Mouse (Mus musculus) embryonic stem cell, embryonic (primary cell): ENCODE results near the gene Lgr4.
"Not testable (repeated sequence)": the region's sequence is repeated elsewhere in the genome, so short reads cannot be mapped to it uniquely, and the experiment has no call there.

ENCODE experiments used
- CTCF ChIA-PET, 4 experiments: fragments of 300-600 bp in 2 of 4; fragments of 350-600 bp in 2 of 4; sonication (Branson Sonifier 250); formaldehyde crosslinking; loops; one replicate each; lab custom pipeline; 2022; ENCODE audit warnings: inconsistent platforms in 2 of 4; lab: Charles Lee
- POLR2A ChIA-PET, 4 experiments: fragments of 300-600 bp in 2 of 4; fragments of 350-600 bp in 2 of 4; sonication (Branson Sonifier 250); formaldehyde crosslinking; loops; one replicate each; lab custom pipeline; 2022; ENCODE audit warnings: antibody characterized with exemption in 4 of 4, inconsistent platforms in 1 of 4; lab: Charles Lee

The Lgr4 gene

DNA sequence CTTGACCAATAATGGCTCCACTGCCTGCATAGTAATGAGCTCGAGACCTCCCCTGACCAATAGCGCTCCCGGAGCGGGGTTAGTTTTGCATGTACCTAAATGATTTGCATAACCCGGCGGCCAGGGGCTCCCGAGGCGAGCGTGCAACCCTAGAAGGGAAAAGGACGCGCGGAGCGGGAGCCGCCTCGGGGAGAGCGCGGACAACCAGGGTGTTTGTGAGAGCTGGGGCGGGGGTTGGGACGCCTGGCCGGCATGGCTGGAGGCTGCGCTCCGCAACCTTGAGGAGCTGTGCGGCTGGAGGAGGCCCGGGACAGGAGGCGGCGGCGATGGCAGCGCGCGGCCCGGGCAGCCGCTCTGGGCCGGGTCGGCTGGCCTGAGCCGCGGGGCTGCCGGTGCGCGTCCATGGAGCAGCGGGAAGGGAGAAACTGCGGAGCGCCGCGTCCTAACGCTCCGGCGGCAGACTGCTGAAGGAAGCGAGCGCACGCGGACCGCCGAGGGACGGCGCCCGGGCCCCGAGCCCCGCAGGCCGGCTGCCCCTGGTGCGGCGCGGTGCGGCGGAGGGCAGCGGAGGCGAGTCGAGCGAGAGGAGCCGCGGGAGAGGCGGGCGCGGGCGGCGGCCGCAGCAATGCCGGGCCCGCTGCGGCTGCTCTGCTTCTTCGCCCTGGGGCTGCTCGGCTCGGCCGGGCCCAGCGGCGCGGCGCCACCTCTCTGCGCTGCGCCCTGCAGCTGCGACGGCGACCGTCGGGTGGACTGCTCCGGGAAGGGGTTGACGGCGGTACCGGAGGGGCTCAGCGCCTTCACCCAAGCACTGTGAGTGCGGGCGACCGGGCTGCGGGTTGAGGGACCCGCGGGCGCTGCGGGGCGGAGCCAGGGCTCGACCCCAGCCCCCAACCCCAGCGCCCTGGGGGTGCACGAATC lies at the start of gene Lgr4:
Gene Lgr4, plus strand, starts transcription at position 152 of the 918 bp plus-strand sequence.
- ChIA-PET CTCF (interaction anchor here in 2 of 4 experiments (0.6 to 1.7 kb wide), 5 partner anchors 14 to 291 kb away, joined by 3 to 15 read pairs (median 4); no protein-coding TSS in a partner anchor), POLR2A (interaction anchor here (0.6 to 9.5 kb wide), 106 partner anchors 8 to 1598 kb away, joined by 3 to 209 read pairs (median 5); partner anchors contain the start of genes Ccdc34 (in 4 of the 4), Lin7c (in 3 of the 4), Kif18a (in 1 of the 4) and Mettl15 (in 1 of the 4))

DNA sequence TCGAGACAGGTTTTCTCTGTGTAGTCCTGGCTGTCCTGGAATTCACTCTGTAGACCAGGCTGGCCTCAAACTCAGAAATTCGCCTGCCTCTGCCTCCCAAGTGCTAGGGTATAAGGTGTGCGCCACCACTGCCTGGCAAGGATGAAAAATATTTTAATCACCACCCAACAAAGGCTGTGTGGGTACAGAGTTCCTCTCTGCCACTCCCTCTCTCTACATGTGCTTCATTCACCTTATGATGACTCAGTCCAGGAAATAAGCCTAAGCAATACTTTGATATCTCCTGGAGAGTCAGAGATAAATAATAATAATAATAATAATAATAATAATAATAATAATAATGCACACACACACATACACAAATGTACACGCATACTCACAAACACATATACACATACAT lies 38.0 kb upstream of the Lgr4 start:
- CTCF ChIA-PET, POLR2A ChIA-PET: not testable (repeated sequence)

DNA sequence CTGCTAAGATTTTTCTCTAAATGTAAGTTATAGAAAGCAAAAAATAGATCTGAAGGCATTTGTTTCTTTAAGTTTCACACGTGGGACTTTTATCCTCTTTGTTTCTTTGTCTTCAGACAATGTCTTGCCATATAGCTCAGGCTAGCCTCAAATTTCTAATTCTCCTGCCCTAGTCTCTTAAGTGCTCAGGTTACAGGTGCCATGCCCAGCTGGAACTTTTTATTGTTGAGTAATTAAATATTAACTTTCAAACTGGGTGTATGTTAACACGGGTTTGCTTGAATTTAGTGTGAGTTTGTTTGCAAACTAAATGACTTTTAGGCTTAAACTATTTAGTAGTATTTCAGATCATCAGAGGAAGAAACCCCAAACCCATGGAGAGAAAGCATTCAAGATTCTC lies 36.3 kb upstream of the Lgr4 start:
- ChIA-PET POLR2A (interaction anchor here in 1 of 4 experiments (2.2 kb wide), 1 partner anchor 10 kb away, joined by 8 read pairs; the partner anchor contains the start of gene Lin7c), CTCF (no interaction called here)

DNA sequence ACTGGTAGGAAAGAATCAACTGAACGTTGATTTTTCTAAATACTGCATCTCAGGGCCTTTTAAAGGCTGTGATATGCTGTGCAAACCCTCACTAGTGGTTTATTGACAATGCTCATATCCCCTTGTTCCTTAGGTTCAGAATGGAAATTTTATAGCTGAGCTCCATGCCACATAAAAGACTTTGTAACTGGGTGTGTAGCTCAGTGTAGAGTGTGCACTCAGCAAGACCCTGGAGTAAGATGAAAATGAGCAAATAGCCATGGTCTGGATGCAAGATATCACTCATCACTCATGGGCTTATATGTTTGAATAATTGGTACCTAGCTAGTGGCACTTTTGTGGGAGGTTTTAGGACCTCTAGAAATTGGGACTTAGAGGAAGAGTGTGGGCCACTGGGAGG lies 35.8 kb upstream of the Lgr4 start:
- ChIA-PET CTCF (no interaction called here), POLR2A (interaction anchor here in 1 of 4 experiments (2.2 kb wide), 1 partner anchor 9 kb away, joined by 8 read pairs; the partner anchor contains the start of gene Lin7c)

DNA sequence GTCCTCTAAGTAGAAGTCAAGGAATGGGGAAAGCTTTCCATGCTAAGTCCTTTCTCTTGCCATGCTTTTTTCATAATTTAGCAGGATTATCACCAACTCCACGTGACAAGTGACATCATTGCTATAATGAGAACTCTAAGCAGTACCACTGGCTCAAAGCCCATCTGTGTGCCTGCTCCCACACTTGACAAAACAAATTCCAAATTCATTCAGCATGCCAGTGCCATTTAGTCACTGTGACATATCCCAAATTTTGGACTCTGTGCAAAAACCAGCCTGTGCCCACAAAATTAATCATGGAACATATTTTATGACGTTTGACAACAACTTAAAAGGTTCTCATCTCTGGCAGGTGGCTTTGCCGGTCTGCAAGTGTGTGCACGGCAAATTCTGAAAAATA lies 33.3 kb upstream of the Lgr4 start:
- ChIA-PET CTCF (no interaction called here), POLR2A (no interaction called here)

- ChIA-PET CTCF (interaction anchor here in 1 of 4 experiments (0.6 kb wide), 1 partner anchor 680 kb away, joined by 4 read pairs; no protein-coding TSS in a partner anchor), POLR2A (no interaction called here)
Observed at GRCm38 (mm10) chr2:109884507-109884906, 32.9 kb upstream of the Lgr4 start.

DNA sequence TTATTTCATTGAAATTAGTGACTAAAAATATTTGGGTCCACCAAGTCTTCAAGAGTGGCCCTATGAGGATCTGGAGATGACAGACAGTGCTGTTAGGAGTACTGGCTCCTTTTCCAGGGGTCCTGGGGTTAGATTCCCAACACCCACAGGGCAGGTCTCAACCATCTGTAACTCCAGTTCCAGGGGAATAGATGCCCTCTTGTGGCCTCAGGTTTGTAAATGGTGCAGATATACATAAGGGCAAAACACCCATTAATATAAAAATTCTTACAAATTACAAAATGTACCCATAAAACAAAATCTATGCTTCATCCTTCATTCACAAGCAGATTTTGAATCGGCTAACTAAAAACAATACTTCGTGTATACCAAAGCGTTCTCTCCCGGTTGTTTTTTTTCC lies 27.4 kb upstream of the Lgr4 start:
- ChIA-PET POLR2A (interaction anchor here in 3 of 4 experiments (0.6 to 3.0 kb wide), 42 partner anchors 9 to 674 kb away, joined by 3 to 33 read pairs (median 4); partner anchors contain the start of genes Lgr4 (in 3 of the 3) and Ccdc34 (in 1 of the 3)), CTCF (interaction anchor here in 3 of 4 experiments (0.6 to 2.2 kb wide), 4 partner anchors 14 to 242 kb away, joined by 3 to 11 read pairs (median 4); no protein-coding TSS in a partner anchor)

DNA sequence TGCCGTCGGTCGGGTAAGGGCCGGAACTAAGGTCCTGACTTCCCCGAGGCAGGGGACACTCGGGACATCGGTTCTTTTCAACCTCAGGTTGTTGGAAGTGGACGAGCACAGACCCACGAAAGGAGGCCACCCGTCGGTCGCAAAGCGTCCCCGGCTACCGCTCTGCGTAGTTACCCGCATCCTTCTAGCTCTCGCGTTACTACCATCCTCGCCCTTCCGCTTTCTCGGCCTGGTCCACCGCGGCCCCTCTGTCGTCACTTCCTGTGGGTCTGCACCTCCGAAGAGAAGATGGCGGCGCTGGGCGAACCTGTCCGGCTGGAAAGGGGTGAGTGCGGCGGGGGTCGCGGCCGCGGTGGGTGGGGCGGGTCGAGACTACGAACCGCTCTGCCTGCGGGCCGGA lies 26.9 kb upstream of the Lgr4 start, which contains the start of gene Lin7c:
Gene Lin7c, plus strand, starts transcription at position 257 of the 400 bp plus-strand sequence.
- ChIA-PET POLR2A (interaction anchor here in 3 of 4 experiments (0.6 to 3.0 kb wide), 44 partner anchors 8 to 673 kb away, joined by 3 to 33 read pairs (median 4); partner anchors contain the start of genes Lgr4 (in 3 of the 3) and Ccdc34 (in 1 of the 3)), CTCF (interaction anchor here (0.6 to 2.2 kb wide), 5 partner anchors 14 to 622 kb away, joined by 3 to 11 read pairs (median 4); no protein-coding TSS in a partner anchor)

- ChIA-PET POLR2A (interaction anchor here in 3 of 4 experiments (0.7 to 3.0 kb wide), 37 partner anchors 8 to 673 kb away, joined by 3 to 33 read pairs (median 5); partner anchors contain the start of genes Lgr4 (in 3 of the 3) and Ccdc34 (in 1 of the 3)), CTCF (interaction anchor here (0.6 to 2.2 kb wide), 4 partner anchors 13 to 623 kb away, joined by 3 to 11 read pairs (median 4); no protein-coding TSS in a partner anchor)
Observed at GRCm38 (mm10) chr2:109891031-109891430, 26.4 kb upstream of the Lgr4 start.

- ChIA-PET CTCF (interaction anchor here in 1 of 4 experiments (2.2 kb wide), 1 partner anchor 13 kb away, joined by 11 read pairs; no protein-coding TSS in a partner anchor), POLR2A (interaction anchor here in 3 of 4 experiments (0.9 to 3.0 kb wide), 17 partner anchors 8 to 215 kb away, joined by 3 to 33 read pairs (median 7); partner anchors contain the start of gene Lgr4 (in 3 of the 3))
Observed at GRCm38 (mm10) chr2:109891471-109891870, 26.0 kb upstream of the Lgr4 start.

GRCm38 (mm10) chr2:109896311-109896710 lies 21.1 kb upstream of the Lgr4 start:
- CTCF ChIA-PET = interaction anchor here (1.0 to 1.7 kb wide), 2 partner anchors 8 to 21 kb away, joined by 3 to 4 read pairs (median 4); partner anchors contain the start of gene Lgr4 (in 1 of the 4)
- POLR2A ChIA-PET = interaction anchor here in 2 of 4 experiments (0.8 to 1.5 kb wide), 4 partner anchors 21 to 123 kb away, joined by 3 to 5 read pairs (median 3); partner anchors contain the start of gene Lgr4 (in 2 of the 2)

GRCm38 (mm10) chr2:109902869-109903268 lies 14.6 kb upstream of the Lgr4 start:
- ChIA-PET POLR2A (interaction anchor here in 3 of 4 experiments (0.5 to 4.2 kb wide), 5 partner anchors 11 to 508 kb away, joined by 4 to 20 read pairs (median 9); partner anchors contain the start of genes Lgr4 (in 2 of the 3) and Lin7c (in 1 of the 3)), CTCF (interaction anchor here in 2 of 4 experiments (1.1 kb wide), 2 partner anchors 11 to 662 kb away, joined by 3 to 4 read pairs; no protein-coding TSS in a partner anchor)

DNA sequence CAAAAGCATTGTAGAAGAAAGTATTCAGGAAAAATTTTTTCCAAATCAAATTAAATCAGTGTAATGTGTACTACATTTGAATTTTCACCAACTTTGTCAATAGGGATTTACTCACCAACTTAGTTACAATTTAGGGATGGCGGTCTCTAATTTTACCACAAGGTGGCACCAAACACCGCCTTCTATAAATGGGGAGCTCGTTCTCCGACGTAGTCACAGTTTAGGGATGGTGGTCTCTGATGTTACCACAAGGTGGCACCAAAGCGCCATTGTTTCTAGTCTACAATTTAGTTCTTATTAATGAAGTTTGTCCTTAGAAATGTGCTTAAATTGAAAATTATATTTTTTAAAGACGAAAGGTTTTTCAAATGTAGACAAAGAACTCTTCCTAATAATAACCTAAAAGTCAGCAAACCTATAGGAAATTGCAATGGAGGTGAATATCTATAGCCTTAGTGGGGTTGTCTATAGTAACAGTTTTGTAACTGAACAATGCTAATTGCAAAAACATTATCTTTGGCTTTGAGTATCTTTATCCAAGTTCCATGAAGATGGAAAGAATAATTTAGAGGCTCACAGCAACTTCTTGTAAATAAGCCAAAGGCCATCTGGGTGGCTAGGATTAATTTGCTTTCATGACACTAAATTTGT lies 13.2 kb upstream of the Lgr4 start:
- ChIA-PET CTCF (interaction anchor here (0.5 to 2.7 kb wide), 64 partner anchors 8 to 1935 kb away, joined by 3 to 32 read pairs (median 4); partner anchors contain the start of genes Ccdc34 (in 3 of the 4), Lin7c (in 2 of the 4), Fibin (in 1 of the 4) and Lgr4 (in 1 of the 4)), POLR2A (interaction anchor here (0.6 to 4.2 kb wide), 24 partner anchors 8 to 661 kb away, joined by 3 to 23 read pairs (median 4); partner anchors contain the start of genes Lgr4 (in 3 of the 4), Lin7c (in 3 of the 4), Ccdc34 (in 1 of the 4) and Kif18a (in 1 of the 4))

- CTCF ChIA-PET = no interaction called here
- POLR2A ChIA-PET = interaction anchor here in 2 of 4 experiments (0.6 to 5.5 kb wide), 7 partner anchors 8 to 34 kb away, joined by 3 to 40 read pairs (median 5); partner anchors contain the start of genes Lgr4 (in 2 of the 2) and Lin7c (in 1 of the 2)
Observed at GRCm38 (mm10) chr2:109909122-109909521, 8.3 kb upstream of the Lgr4 start.

DNA sequence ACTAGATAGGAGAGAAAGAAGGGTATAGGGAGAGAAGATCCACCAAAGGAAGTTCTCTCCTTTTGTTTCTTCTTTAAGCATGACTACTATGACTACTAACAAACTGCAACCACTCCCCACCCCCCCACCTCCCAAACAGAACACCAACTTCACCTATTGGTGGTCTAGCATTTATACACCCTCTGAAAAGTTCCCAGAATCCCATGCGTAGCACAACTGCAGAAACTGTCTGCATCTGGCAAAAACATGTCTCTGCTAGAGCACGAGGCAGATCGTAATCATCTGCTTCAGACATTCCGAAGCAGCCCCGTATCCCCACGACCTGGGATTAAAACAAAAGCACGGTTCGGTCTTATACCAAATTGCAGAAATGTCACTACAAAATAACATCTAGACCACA lies 5.2 kb upstream of the Lgr4 start:
- ChIA-PET CTCF (interaction anchor here in 2 of 4 experiments (0.5 to 1.7 kb wide), 2 partner anchors 8 to 87 kb away, joined by 7 read pairs; no protein-coding TSS in a partner anchor), POLR2A (interaction anchor here in 2 of 4 experiments (0.7 to 5.5 kb wide), 6 partner anchors 8 to 280 kb away, joined by 3 to 40 read pairs (median 6); no protein-coding TSS in a partner anchor)

DNA sequence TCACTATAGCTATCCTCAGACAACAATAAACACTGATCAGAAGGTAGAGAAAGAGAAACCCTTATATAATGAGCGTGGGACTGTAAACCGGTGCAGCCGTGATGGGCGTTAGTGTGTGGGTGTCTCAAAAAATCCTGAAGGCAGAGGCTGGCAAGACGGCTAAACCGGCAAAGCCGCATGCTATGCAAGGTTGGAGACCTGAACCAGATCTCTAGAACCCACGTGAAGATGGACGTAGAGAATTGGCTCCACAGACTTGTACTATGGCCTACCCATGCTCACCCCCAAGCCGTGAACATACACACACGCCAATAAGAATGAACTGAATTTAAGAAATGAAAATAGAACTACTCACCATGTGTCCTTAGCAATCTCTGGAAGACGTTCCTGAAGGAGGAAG lies 4.7 kb upstream of the Lgr4 start:
- ChIA-PET POLR2A (interaction anchor here (0.7 to 2.0 kb wide), 31 partner anchors 9 to 280 kb away, joined by 3 to 16 read pairs (median 4); partner anchors contain the start of genes Ccdc34 (in 2 of the 4) and Lin7c (in 2 of the 4)), CTCF (interaction anchor here (0.6 to 1.7 kb wide), 4 partner anchors 9 to 652 kb away, joined by 3 to 14 read pairs (median 5); no protein-coding TSS in a partner anchor)
